Mouse (Mus musculus) inflammation-experienced regulatory T-cells, adult 6 months (primary cell): ENCODE results near the gene Jazf1. TPM values are rescaled to one million over a fixed set of nuclear protein-coding genes. Genes with fewer than 3 reads are reported as not detected.

Experiments
- ATAC-seq: one replicate; pipeline ENCODE4 v1.8.0; 2017
- polyA plus RNA-seq, 3 experiments: library from polyadenylated mRNA; unstranded; fragments of 100-300 nt; shearing (Covaris generic); gene quantifications; one replicate each; pipeline ENCODE4 v1.2.1; 2017

The Jazf1 gene
- polyA plus RNA-seq, 3 experiments from 2014 or later: 9.9 to 15.3 (median 11.0) TPM

GRCm38 (mm10) chr6:53010286-53010685 is 58.1 kb downstream of the Jazf1 start:
- ATAC-seq: no peak

GRCm38 (mm10) chr6:53006032-53006431 is 62.4 kb downstream of the Jazf1 start:
- ATAC-seq: no peak

DNA sequence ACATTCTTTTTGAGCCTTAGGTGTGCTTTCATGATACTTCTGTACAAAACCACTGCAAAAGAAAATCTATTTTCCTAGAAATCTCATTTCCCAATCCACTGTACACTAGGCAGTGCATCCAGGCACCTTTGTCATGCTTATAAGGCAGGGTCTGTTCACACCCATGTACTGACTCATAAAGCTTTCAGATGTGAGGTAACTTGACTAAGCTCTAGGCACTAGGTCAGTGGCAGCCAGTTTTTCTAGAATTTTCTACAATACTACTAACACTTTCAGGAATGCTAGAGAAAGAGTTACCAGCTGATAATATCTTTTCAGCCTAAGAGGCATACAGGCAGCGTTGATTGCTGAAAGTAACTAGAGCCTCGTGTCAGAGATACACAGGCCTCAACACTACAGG is 62.9 kb downstream of the Jazf1 start:
- no peak for ATAC-seq

- ATAC-seq: no peak
These were observed 77.6 kb downstream of the Jazf1 start for GRCm38 (mm10) chr6:52990816-52991215.

DNA sequence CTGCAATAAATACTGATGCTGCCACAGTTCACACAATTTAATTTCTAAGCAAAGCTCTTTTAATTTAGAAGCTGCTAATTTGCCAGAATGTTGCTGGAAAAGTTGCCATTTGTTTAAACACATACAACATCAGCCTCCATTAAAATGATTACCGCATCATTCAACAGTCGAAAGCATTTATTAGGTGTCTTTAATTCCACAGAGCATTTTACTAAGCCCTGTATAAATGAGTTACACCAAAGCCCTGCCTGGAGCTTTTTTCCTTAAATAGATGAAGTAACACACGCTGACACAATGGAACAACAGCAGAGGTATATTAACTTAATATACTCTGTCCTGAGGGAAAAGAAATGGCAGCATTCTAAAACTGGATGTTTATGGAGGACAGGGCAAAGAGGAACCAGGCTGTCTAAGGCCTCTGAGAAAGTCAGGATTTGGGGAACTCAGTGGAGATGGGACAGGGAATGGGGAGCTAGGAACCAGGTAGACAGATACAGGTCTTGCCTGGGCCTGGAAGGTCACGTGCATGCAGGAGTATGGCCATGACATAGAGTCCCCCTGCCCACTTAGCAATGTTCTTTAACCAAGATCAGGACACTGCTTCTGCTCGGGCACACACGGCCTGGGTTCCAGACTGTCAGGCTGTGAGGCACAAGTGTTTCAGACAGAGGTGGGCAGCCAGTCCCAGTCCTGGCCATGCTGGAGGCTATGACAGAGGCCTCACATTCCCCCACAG is 80.4 kb downstream of the Jazf1 start:
- ATAC-seq: no peak

DNA sequence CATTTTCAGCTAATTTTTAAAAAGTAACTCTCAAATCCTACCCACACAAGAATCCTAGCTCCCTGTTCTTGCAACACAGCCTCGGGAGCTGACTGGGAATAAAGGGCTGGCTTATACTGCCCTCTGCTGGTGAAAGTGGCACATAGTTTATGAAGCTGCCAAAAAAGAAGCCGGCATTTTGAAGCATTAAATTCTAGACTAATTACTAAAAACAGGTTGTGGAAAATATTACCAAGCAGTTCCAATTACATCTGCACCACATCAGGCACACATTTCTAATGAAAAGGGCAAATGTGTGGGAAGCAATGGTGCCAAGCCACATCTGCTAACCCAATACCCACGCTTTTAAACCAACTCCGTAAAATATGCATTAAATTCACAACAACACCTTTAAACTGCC is 81.0 kb downstream of the Jazf1 start:
- peak; percentile 72 for ATAC-seq

DNA sequence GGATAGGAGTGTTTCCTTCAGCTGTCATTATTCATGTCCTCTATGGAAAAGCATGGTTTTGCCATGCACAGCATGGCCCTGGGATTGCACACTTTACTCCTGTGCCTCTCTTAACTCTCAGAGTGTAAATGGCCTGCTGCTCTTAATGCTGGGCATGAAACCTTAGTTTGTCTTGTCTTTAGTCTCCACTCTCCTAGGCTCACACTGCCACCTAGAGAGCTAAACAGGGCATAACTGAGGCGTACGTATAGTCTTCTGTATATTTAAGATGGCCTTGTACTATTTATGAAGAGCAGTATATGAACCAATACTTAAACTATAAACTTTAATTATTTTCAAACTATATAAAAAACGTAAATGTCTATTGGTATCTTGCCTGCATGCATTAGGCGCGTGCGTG is 86.3 kb downstream of the Jazf1 start:
- no peak for ATAC-seq

DNA sequence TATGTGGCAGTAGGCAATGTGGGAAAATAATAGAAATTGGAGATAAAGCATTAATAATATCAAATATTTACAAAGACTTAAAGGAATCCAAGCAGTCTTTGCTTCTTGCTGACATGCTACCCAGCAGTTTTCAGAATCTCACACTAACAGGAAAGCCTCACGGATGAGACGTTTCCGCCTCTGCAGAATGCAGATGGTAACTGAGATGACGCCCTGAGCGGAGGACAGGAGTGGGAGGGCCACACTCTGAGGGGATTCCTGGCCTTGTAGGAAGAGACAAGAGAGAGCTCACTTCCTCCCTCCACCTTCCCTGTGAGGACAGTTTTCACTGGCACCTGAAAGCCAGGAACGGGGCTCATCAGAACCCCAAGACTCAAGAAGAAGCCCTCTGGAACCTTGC is 88.9 kb downstream of the Jazf1 start:
- ATAC-seq: no peak

DNA sequence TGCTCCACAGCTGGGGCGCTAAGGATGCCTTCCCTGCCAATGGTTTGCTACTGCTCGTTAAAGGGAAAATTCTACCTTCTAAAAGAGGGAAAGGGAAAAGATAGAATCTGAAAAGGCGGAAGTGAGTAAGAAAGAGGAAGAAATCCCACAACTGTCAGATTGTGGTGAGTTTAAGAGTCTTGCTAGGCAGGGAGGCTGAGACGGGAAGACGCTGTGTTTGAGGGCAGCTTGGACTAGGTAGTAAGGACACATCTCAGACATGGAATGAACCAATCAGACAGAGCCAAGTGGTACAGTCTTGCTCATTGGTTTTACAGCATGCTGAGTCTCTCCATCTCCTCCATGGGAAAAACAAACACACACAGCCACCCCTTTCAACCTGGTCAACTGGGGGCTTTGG is 95.1 kb downstream of the Jazf1 start:
- ATAC-seq: no peak

DNA sequence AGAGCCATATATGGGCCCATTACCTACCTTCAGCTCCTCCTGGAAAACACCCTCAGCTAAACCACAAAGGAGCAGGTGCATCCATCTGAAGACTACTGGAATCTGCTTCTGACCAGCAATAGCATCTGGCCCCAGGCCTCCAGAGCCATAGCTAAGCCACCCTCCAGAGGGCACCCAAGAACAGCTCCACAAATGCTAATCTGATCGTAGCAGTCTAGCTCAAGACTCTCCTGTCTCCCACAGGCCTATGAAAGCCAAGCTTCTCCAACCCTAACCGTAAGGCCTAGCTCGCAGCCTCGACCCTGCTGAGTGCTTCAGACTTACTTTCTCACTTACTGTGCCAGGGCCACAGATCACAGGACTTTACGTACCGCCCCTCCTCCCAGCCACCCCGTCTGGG is 96.3 kb downstream of the Jazf1 start:
- ATAC-seq: no peak

DNA sequence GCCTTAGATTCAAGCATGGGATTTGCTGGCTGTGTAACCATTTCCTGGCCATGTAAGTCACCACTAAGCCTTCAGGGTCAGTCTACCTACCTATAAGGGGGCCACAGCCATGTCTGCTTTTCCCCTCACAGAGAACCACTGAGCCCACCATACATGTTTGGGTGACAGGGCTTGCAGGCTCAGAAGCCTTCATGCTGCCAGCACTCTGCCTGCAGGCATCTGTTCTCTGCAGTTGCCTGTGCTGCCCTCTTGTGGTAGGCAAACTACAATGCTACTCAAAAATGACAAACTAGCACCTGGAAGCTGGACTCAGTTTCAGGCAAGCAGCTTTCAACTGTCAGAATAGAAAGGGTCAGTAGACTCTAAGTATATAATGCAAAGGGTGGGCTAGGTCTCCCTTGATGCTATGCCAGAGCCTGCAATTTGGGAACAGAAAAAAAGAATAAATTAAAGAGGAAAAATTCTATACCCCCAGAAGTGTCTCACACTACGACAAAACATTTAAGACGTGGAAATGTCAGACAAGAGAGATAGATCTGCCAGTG is 98.6 kb downstream of the Jazf1 start:
- peak; percentile 44 for ATAC-seq

- no peak for ATAC-seq
These were observed 100.0 kb downstream of the Jazf1 start for GRCm38 (mm10) chr6:52968346-52968891.

- no peak for ATAC-seq
These were observed 100.7 kb downstream of the Jazf1 start for GRCm38 (mm10) chr6:52967557-52968270.

DNA sequence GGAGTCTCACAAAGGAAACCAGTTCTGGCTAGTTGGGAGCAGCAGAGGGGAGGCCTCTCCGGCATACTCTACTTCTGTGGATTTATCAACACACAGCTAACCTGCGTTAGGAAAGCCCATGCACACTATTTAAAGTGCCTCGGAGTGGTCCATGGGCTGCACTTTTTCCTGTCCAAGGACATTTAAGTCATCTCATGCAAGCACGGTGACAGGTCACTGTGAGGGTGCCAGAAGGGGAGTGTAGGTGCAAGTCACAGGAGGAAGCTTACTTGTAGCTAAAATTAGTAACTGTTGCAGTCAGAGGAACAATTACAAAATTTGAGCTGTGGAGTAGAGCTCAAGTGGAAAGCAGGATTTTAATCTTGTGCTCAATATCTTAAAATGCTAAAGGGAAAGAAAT is 102.4 kb downstream of the Jazf1 start:
- no peak for ATAC-seq

DNA sequence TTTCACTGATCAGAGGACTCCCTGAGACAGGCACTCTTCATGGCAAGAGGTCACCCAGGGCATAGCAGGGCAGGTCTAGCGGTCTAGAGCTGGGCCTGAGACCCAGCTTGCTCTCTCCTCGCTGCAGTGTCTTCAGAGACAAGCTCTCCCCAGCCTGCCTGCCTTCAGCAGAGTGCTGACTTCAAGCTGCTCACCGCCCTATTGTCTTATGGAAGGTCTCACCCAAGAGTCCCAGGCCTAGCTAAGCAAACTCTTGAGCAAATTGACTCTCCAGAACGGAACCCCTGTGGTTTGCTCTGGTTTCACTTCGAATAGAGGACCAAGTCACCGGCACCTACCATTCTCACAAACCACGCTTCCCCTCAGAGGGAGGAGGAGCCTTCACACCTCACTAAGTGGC is 103.1 kb downstream of the Jazf1 start:
- peak; percentile 77 for ATAC-seq

DNA sequence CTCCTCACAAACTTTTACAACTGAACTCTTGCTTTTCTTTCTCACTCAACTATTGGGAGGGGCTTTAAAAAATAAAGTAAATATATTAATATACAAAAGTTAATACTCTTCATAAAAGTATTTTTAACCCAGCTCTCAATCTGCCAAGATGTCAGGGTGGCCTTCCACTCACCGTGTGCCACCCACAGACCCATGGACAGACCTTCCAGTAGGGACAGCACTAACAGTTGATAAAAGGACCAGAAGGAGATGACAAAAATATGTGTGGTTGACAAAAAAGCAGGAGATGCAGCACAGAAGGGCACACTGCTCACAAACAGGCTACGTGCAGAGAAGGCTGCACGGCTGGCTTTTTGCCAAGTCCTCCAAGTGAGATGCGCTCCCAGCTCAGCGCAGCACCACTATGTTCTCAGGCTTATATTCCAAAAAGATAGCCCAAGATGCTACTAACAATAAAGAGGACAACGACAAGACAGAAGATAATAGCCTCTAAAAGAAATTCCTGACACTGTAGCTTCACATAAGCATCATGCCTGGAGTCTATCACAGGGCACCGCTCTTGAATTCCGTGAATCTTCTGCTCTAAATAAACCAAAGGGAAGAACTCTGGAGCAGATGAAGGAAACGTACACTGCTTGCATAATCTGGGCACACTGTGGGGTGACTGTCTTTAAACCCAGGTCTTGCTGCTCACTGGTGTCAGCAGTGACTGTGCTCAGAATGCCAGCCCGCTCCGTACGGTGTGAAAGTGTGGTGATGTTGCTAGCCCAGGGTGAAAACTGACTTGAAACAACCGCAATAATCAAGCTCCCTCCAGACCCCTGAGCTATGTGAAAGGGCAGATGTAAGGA is 104.4 kb downstream of the Jazf1 start:
- no peak for ATAC-seq

- no peak for ATAC-seq
These were observed 105.0 kb downstream of the Jazf1 start for GRCm38 (mm10) chr6:52963430-52963732.

GRCm38 (mm10) chr6:52962600-52963429 is 105.6 kb downstream of the Jazf1 start:
- ATAC-seq: no peak

GRCm38 (mm10) chr6:52961660-52962490 is 106.6 kb downstream of the Jazf1 start:
- ATAC-seq: no peak

DNA sequence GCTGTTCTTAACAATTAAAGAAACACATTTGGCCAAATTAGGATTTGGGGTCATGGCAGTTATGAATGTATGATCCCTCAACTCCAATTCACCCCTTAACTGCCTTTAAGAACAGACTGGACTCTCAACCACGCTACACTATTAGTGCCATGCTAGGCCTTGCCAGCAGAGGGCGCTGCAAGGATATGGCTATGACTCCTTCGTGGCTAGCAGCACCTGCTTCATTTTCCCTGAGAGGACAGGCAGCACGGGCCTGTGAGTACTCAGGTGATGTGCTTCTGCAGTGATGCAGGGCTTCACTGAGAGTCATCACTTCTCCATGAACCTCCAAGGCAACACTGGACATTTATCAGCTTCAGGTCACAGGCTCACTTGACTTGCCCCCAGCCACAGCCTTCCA is 110.7 kb downstream of the Jazf1 start:
- ATAC-seq: peak; percentile 78

DNA sequence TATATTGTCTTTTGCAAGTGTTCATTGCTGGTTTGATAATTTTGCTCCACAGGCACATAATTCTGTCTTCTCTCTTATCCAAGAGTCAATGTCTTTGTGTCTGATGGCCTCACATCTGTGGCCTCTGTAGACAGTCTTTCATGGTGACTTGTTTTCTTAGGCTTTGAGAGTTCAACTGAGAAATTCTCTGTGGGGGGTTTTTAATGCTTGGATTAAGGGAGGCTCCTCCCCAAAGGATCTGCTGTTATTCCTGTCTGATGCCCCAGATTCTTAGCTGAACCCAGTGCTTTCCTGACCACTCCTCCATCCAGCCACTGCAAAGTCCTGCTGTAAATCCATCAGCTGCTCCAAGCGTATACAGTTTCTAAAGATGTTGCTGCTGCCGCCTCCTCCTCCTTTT is 112.3 kb downstream of the Jazf1 start:
- ATAC-seq: no peak
